Mouse (Mus musculus): ENCODE results near the gene Fyco1. TPM values are rescaled to one million over a fixed set of nuclear protein-coding genes. Genes with fewer than 3 reads are reported as not detected.
A peak's percentile ranks its signal among the peaks of the same experiment; 100 is the strongest.

Fyco1 gene
- polyA plus RNA-seq, 1 experiment = 13.0 TPM

GRCm38 (mm10) chr9:123815996-123816395 lies 35.7 kb downstream of the Fyco1 start:
- H3K27ac ChIP-seq (ENCODE audit: control insufficient read depth, insufficient read depth, low read length) = no peak overlapping the region
- H3K36me3 ChIP-seq (ENCODE audit: control insufficient read depth, insufficient read depth, low read length) = peaks cover 58% of the 10 kb centered on the region
- WGBS = 90% methylated on average over 1 of the region's 1 CpGs
- H3K27me3 ChIP-seq (ENCODE audit: control insufficient read depth, insufficient read depth, low read length) = no peaks in the 10 kb centered on the region
- peaks cover 5% of the 10 kb centered on the region for H3K4me1 ChIP-seq (replicated peaks; ENCODE audit: control insufficient read depth, insufficient read depth, low read length)
- no peak for DNase-seq
- TF ChIP-seq CTCF (IDR thresholded peaks at IDR 0.05; ENCODE audit: borderline replicate concordance, control insufficient read depth, extremely low read depth, insufficient read depth, low read length, poor library complexity) (no peak), POLR2A (IDR thresholded peaks at IDR 0.05; ENCODE audit: control insufficient read depth, extremely low read depth, insufficient read depth, low read length, poor library complexity) (no peak)
- H3K4me3 ChIP-seq (ENCODE audit: control insufficient read depth, insufficient read depth, low read length) = no peak overlapping the region

- no peaks in the 10 kb centered on the region for H3K27me3 ChIP-seq (ENCODE audit: control insufficient read depth, insufficient read depth, low read length)
- DNase-seq = no peak
- WGBS = 81% methylated on average over 3 of the region's 3 CpGs
- peaks cover 5% of the 10 kb centered on the region for H3K4me1 ChIP-seq (replicated peaks; ENCODE audit: control insufficient read depth, insufficient read depth, low read length)
- no peak overlapping the region for H3K4me3 ChIP-seq (ENCODE audit: control insufficient read depth, insufficient read depth, low read length)
- TF ChIP-seq POLR2A (IDR thresholded peaks at IDR 0.05; ENCODE audit: control insufficient read depth, extremely low read depth, insufficient read depth, low read length, poor library complexity) (no peak), CTCF (IDR thresholded peaks at IDR 0.05; ENCODE audit: borderline replicate concordance, control insufficient read depth, extremely low read depth, insufficient read depth, low read length, poor library complexity) (no peak)
- peaks cover 62% of the 10 kb centered on the region for H3K36me3 ChIP-seq (ENCODE audit: control insufficient read depth, insufficient read depth, low read length)
- no peak overlapping the region for H3K27ac ChIP-seq (ENCODE audit: control insufficient read depth, insufficient read depth, low read length)
These were observed 36.3 kb downstream of the Fyco1 start for GRCm38 (mm10) chr9:123815444-123815843.

GRCm38 (mm10) chr9:123814821-123815220 lies 36.9 kb downstream of the Fyco1 start:
- Histone ChIP-seq H3K27ac (ENCODE audit: control insufficient read depth, insufficient read depth, low read length) (peak overlapping the region; percentile 44; the same call in 1 of the 2 replicates), H3K27me3 (ENCODE audit: control insufficient read depth, insufficient read depth, low read length) (no peaks in the 10 kb centered on the region), H3K4me1 (replicated peaks; ENCODE audit: control insufficient read depth, insufficient read depth, low read length) (peaks cover 5% of the 10 kb centered on the region), H3K4me3 (ENCODE audit: control insufficient read depth, insufficient read depth, low read length) (no peak overlapping the region), H3K36me3 (ENCODE audit: control insufficient read depth, insufficient read depth, low read length) (peaks cover 68% of the 10 kb centered on the region)
- TF ChIP-seq CTCF (IDR thresholded peaks at IDR 0.05; ENCODE audit: borderline replicate concordance, control insufficient read depth, extremely low read depth, insufficient read depth, low read length, poor library complexity) (no peak), POLR2A (IDR thresholded peaks at IDR 0.05; ENCODE audit: control insufficient read depth, extremely low read depth, insufficient read depth, low read length, poor library complexity) (no peak)
- 86% methylated on average over 4 of the region's 4 CpGs for WGBS
- no peak for DNase-seq

GRCm38 (mm10) chr9:123814326-123814725 lies 37.4 kb downstream of the Fyco1 start:
- Histone ChIP-seq H3K4me1 (replicated peaks; ENCODE audit: control insufficient read depth, insufficient read depth, low read length) (peaks cover 5% of the 10 kb centered on the region), H3K27ac (ENCODE audit: control insufficient read depth, insufficient read depth, low read length) (no peak overlapping the region), H3K27me3 (ENCODE audit: control insufficient read depth, insufficient read depth, low read length) (no peaks in the 10 kb centered on the region), H3K36me3 (ENCODE audit: control insufficient read depth, insufficient read depth, low read length) (peaks cover 70% of the 10 kb centered on the region), H3K4me3 (ENCODE audit: control insufficient read depth, insufficient read depth, low read length) (no peak overlapping the region)
- DNase-seq = no peak
- WGBS = 12% methylated on average over 2 of the region's 2 CpGs
- no peak for TF ChIP-seq POLR2A (IDR thresholded peaks at IDR 0.05; ENCODE audit: control insufficient read depth, extremely low read depth, insufficient read depth, low read length, poor library complexity)
- no peak for TF ChIP-seq CTCF (IDR thresholded peaks at IDR 0.05; ENCODE audit: borderline replicate concordance, control insufficient read depth, extremely low read depth, insufficient read depth, low read length, poor library complexity)

GRCm38 (mm10) chr9:123811831-123812230 lies 39.9 kb downstream of the Fyco1 start:
- 20% methylated on average over 3 of the region's 3 CpGs for WGBS
- H3K36me3 ChIP-seq (ENCODE audit: control insufficient read depth, insufficient read depth, low read length) = peaks cover 47% of the 10 kb centered on the region
- no peak overlapping the region for H3K4me3 ChIP-seq (ENCODE audit: control insufficient read depth, insufficient read depth, low read length)
- no peak for DNase-seq
- TF ChIP-seq CTCF (IDR thresholded peaks at IDR 0.05; ENCODE audit: borderline replicate concordance, control insufficient read depth, extremely low read depth, insufficient read depth, low read length, poor library complexity) = no peak
- TF ChIP-seq POLR2A (IDR thresholded peaks at IDR 0.05; ENCODE audit: control insufficient read depth, extremely low read depth, insufficient read depth, low read length, poor library complexity) = no peak
- peaks cover 5% of the 10 kb centered on the region for H3K4me1 ChIP-seq (replicated peaks; ENCODE audit: control insufficient read depth, insufficient read depth, low read length)
- no peak overlapping the region for H3K27ac ChIP-seq (ENCODE audit: control insufficient read depth, insufficient read depth, low read length)
- no peaks in the 10 kb centered on the region for H3K27me3 ChIP-seq (ENCODE audit: control insufficient read depth, insufficient read depth, low read length)

- Histone ChIP-seq H3K4me1 (replicated peaks; ENCODE audit: control insufficient read depth, insufficient read depth, low read length) (peaks cover 5% of the 10 kb centered on the region), H3K27ac (ENCODE audit: control insufficient read depth, insufficient read depth, low read length) (no peak overlapping the region), H3K27me3 (ENCODE audit: control insufficient read depth, insufficient read depth, low read length) (no peaks in the 10 kb centered on the region), H3K4me3 (ENCODE audit: control insufficient read depth, insufficient read depth, low read length) (no peak overlapping the region), H3K36me3 (ENCODE audit: control insufficient read depth, insufficient read depth, low read length) (peaks cover 22% of the 10 kb centered on the region)
- TF ChIP-seq POLR2A (IDR thresholded peaks at IDR 0.05; ENCODE audit: control insufficient read depth, extremely low read depth, insufficient read depth, low read length, poor library complexity) = no peak
- TF ChIP-seq CTCF (IDR thresholded peaks at IDR 0.05; ENCODE audit: borderline replicate concordance, control insufficient read depth, extremely low read depth, insufficient read depth, low read length, poor library complexity) = no peak
- WGBS = 89% methylated on average over 7 of the region's 7 CpGs
- no peak for DNase-seq
These were observed 43.1 kb downstream of the Fyco1 start for GRCm38 (mm10) chr9:123808583-123808982.

- DNase-seq = no peak
- H3K27ac ChIP-seq (ENCODE audit: control insufficient read depth, insufficient read depth, low read length) = 0 out of 2 replicates have a peak within 1 kb of the TSS, but pooled peaks have one; percentile 37
- TF ChIP-seq CTCF (IDR thresholded peaks at IDR 0.05; ENCODE audit: borderline replicate concordance, control insufficient read depth, extremely low read depth, insufficient read depth, low read length, poor library complexity) (no peak), POLR2A (IDR thresholded peaks at IDR 0.05; ENCODE audit: control insufficient read depth, extremely low read depth, insufficient read depth, low read length, poor library complexity) (no peak)
- peaks cover 5% of the 10 kb centered on the region for H3K4me1 ChIP-seq (replicated peaks; ENCODE audit: control insufficient read depth, insufficient read depth, low read length)
- H3K4me3 ChIP-seq (ENCODE audit: control insufficient read depth, insufficient read depth, low read length) = no peak within 1 kb of the TSS
- 37% methylated on average over 5 of the region's 5 CpGs for whole genome bisulfite sequencing
- H3K27me3 ChIP-seq (ENCODE audit: control insufficient read depth, insufficient read depth, low read length) = no peaks in the 10 kb centered on the region
- peaks cover 22% of the 10 kb centered on the region for H3K36me3 ChIP-seq (ENCODE audit: control insufficient read depth, insufficient read depth, low read length)
These were observed 45.4 kb downstream of the Fyco1 start, which contains the start of gene Cxcr6 for GRCm38 (mm10) chr9:123806267-123806666. TSS of gene Cxcr6 (plus strand) at chr9:123806475.

Data from thymus, adult 2 months (tissue).